Mouse (Mus musculus): ENCODE results near the gene Scrn2.

Scrn2 gene

DNA sequence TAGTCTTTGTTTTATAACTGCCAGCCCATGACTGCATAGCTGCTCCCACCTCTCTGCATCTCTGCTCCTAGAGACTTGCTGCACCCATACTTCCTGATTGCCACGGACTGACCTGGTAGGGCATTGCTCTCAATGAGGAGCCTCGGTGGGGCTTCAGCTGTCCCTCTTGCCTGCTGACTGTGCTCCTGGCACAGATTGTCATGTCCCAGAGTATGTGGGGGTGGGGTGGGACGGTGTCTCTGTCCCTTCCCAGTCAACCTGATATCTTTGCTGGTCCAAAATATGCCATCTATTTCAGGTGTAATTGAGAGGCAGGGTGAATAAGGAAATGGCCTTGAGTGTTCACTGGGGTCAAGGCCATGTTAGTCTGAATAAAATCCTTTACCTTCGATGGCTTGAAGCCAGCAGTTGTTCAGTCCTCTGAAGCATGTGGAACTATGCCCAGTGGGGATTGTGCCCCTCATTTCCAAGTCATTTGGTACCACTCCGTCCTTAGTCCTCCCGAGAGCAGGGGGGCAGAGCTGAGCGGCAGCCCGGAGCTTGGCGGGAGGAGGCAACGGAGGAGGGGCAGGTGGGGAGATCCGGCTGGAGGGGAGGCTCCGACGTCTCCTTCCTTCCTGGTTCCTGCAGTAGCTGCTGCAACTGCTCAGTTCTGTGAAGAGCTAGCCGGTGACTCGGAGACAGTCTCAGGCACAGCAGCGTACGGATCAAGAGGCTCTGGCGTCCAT, 20.6 kb downstream of the Scrn2 start, which contains the start of gene Osbpl7:
Osbpl7 (plus strand) TSS at position 413 of the 728 bp plus-strand sequence.
- peak; percentile 65 to 68 for DNase-seq (ENCODE audit: low spot score in 2 of 2)

DNA sequence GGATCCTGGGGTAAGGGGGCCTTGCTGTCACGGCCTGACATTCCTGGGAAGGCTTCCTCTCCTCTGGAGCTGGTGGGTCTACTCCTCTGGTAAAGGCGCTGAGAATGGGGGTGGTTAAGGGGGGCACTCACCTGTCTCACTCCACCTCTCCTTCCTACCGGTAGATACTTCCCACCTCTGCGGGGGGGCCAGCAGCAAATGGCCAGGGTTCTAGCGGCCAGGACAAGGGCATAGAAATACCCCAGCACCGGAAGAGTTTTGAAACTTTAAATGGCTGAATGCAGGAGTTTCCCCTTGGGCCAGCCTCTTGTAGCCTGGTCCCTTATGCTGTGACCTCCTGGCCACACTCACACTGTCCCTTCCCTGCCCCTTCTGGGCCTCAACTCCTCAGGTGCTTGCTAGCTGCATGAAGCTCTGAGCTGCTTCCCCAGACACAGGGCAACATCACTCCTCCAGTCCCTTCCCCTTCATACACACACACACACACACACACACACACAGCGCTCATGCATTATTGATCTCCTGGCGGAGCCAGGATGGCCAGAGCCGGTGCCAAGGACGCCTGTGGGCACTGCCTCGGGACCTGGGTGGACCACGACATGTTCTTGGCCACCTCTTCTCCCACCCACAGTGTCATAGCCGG, 21.3 kb downstream of the Scrn2 start:
- DNase-seq (ENCODE audit: low spot score in 2 of 2) = no peak

DNA sequence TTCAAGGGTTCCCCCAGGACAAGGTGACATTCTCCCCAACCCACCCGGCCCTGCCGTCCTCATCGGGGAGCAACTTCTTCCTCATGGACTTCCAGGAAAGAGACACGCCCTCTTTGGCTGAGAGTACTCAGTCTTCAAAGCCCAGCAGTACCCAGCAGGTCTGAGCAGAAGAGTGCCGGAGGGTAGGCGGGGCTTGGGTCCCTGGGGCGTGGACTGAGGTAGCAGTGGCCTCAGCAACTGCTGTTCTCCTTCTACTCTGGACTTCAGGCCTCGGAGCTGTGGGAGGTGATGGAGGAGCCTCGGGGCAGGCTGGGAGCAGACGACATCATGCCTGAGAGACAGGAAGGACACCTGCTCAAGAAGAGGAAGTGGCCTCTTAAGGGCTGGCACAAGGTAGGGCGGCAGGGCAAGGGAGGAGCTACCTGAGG, 22.5 kb downstream of the Scrn2 start:
- DNase-seq (ENCODE audit: low spot score in 2 of 2) = no peak

DNA sequence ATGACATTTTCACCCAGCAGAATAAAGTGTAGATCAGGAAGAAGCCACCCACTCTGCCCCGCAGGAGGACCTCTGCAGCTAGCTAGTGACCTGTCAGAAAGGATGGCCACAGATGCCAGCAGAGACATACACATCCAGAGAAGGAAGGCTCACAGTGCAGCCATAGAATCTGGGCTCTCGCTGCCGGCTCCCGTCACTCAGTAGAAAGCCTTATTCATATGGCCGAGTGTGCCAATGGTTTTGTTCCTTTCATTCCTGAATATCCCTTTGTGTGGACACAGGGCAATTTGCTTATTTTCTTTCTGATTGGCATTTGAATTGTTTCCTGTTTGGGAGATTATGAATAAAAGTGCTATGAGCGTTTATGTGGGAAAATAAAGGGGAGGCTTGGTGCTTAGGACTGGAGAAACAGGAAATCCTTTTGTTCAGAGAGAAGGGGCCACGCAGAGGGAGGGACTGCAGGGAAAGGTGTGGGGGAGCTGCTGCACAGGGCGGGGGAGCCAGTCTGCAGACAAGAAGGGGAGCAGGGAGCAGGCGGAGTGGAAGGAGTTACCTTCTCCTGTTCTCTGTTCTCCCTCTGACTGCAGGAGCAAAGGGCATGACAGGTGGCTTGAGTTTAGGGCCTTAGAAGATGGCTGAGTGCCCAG, 33.7 kb downstream of the Scrn2 start:
- DNase-seq (ENCODE audit: low spot score in 2 of 2) = no peak

DNA sequence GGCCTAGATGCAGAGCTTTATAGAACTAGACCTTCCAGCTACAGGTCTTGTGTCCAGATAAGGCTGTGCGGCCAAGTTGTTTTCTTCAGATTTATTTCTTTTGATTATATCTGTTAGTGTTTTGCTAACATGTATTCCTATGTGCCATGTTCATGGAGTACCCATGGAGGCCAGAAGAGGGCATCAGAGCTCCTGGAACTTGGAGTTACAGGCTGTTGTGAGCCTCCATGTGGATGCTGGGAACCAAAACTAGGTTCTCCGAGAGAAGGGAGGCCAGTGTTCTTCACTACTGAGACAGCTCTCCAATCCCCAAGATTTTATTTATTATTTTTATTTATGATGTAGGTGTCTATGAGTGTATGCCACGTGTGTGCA, 34.2 kb downstream of the Scrn2 start:
- no peak for DNase-seq (ENCODE audit: low spot score in 2 of 2)

DNA sequence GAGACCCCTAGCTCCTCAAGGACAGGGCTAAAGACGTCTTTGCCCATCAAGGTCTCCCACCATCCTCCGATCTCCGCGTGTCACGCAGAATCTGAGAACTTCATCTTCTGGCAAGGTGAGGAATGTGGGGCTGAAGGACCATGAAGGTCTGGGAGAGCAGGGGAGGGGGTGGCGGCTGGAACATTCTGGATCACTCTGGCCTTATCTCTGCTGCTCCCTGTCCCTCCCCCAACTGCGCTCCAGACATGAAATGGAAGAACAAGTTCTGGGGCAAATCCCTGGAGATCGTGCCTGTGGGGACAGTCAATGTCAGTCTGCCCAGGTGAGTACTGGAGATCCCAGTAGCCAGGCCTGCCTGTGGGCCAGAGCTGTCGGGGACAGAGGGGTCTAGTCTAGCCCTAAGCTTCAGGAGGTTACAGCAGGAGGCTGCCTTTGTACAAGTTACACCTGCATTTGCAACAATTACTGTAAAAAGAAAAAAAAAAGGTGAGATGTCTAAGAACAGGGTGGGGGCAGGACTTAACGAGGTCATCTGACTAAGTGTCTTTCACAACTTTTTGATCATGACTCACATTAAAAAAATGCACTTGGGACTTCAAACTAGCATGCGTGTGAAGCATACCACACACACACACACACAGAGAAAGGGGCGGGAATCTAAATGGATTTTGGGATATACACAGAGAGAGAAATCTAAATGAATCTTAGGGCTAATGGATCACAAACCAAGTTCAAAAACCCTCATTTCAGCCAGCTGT, 36.0 kb downstream of the Scrn2 start:
- DNase-seq (ENCODE audit: low spot score in 2 of 2) = no peak

DNA sequence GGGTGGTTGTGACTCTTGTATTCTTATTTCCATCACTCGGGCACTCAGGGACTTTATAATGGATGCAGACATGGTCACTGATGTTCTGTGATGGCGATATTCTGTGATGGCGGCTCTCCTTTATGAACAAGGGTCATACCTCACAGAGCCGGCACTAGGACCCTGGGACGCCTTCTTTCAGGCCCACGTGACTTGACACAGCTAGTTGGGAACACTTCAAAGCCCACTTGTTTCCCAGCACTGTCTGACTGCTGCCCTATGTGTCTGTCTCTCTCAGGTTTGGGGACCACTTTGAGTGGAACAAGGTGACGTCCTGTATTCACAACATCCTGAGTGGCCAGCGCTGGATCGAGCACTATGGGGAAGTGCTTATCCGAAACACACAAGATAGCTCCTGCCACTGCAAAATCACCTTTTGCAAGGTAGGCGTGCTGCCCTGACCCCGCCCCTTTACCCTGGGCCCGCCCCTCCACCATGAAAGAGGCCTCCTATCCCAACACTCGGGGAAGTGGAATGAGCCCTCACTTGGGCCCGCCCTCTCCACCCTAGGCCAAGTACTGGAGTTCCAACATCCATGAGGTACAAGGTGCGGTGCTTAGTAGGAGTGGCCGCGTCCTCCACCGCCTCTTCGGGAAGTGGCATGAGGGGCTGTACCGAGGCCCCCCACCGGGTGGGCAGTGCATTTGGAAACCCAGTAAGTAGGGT, 37.1 kb downstream of the Scrn2 start:
- no peak for DNase-seq (ENCODE audit: low spot score in 2 of 2)

DNA sequence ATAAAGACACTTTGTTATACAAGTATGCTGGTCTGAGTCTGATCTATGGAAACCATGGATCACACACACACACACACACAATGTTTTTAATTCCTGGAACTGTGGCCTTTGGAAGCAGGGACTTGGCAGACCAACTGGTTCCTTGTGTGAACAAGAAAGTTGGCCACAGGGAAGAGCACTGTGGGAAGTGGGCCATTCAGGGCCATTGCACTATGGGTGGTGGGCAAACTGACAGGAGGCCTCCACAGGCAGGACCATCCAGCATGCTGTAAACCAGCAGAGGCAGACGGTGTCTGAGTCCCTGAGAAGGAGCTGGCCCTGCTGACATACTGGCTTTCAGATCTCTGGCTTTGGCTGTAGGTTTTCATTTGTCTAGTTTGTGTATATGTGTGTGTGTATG, 39.6 kb downstream of the Scrn2 start:
- DNase-seq (ENCODE audit: low spot score in 2 of 2) = no peak

DNA sequence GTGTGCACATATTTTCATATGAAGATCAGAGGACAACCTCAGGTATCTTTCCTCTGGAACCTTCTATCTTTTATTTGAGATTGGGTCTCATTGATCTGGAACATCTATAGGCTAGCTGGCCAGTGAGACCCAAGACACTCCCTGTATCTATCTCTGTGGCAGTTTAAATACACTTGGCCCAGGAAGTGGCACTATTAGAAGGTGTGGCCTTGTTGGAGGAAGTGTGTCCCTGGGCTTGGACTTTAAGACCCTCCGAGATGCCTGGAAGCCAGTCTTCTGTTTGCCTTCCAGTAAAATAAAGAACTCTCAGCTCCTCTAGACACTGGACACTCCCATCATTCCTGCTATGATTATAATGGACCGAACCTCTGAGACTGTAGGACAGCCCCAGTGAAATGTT, 40.0 kb downstream of the Scrn2 start:
- no peak for DNase-seq (ENCODE audit: low spot score in 2 of 2)

DNA sequence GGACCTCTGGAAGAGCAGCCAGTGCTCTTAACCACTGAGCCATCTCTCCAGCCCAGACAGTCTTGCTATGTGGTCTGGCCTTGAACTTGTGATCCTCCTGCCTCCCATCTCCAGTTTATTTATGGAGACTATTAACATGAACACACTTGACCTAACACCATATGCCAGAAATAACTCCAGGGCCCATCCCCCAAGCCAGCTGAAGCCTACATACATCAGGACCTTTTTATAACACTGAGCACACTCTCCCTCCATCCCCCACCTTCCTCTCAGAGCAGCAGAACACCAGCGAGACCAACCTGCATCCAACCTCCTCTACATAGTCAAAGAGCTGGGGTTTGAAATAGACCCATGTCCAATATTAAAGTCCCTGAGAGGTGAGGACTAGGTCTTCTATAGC, 41.4 kb downstream of the Scrn2 start:
- peak; percentile 23 to 25 for DNase-seq (ENCODE audit: low spot score in 2 of 2)

DNA sequence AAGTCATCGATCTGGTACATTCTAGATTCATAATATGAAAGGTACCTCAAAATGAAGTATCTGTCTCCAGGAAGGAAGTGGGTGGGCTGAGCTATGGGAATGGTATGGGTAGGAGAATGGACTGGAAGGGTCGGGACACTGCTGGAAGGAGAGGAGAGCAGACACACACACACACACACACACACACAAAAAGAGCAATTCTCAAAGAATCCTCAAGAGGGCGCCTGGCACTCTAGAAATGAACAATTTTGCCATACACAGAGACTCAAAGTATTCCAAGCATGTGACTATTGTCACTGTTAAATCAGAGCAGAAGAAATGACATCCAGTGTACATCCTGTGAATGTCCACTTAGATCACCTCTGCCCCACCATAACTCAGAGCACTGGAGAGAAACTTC, 42.8 kb downstream of the Scrn2 start:
- peak in 1 of 2 experiments; percentile 27 for DNase-seq (ENCODE audit: low spot score in 2 of 2)

DNA sequence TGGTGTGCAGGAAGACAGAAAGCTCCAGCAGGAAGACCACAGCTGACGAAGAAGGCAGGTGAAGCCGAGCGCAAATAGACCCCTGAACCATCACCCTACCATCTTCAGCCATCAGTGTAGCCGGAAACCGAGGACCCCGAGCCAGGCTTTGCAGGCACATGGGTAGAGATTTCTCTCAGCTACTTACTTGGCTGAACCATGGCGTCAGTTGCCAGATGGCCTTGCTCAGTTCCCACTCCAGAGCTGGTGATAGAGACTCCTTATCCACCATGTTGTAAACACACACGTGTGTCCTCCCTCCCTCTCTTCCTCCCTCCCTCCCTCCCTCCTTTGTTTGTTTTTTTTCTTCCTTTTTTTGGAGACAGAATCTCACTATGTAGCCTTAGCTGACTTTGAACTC, 44.5 kb downstream of the Scrn2 start:
- DNase-seq (ENCODE audit: low spot score in 2 of 2) = no peak

DNA sequence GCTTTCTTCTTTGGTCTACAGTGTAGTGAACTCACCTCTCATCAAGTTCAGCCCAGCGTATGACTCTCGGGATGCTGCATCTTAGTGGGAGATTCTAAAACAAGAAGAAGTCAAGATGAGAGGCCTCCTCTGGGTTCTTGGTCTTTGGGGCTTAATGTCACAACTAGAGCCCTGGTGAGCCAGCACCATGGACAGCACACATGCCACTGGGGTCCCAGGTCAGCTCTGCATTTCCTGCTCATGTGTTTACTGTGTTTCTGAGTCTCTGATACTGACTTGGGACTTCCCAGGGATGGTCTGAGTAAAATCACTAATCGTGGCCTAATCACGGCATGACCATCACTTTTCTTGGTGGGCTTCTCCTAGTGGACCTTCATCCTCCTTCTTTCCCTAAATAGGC, 49.0 kb downstream of the Scrn2 start:
- DNase-seq (ENCODE audit: low spot score in 2 of 2) = no peak

DNA sequence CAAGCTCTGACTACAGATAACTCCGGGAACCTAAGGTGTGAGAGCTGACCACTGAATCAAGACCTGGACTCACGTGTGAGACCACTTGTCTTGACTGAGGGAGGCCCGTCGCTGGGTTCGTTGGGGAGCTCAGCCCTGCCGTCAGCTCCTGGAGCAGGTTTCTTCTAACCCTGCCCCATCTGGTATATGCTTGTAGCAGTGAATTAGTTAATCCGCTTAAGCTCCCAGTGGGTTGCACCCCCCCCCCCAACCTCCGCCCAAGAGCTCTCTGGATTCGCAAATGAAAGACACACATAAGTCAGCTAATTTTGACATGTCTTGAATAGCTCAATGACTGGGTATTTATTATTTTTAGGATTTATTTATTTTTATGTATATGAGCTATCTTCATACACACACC, 50.6 kb downstream of the Scrn2 start:
- DNase-seq (ENCODE audit: low spot score in 2 of 2) = no peak

DNA sequence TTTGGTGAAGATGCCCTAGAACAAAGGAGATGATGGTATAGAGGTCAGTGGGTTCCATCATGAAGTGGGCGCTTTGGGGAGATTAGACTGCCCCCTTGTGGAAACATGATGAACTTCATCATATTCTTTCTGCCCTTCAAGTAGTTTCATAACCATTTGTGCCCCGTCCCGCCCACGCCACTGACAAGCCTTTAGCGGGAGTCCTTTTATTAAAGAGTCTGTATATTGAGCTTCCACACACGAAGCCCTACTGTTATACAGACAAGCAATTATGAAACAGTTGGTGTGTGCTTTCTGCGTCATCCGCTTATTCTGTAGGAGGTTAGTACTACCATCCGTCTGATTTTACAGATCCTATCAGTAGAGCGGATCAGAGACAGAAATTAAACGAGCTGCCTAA, 53.2 kb downstream of the Scrn2 start:
- DNase-seq (ENCODE audit: low spot score in 2 of 2) = peak in 1 of 2 experiments; percentile 43

Measured in heart, adult 9 months (tissue).